Mouse (Mus musculus): ENCODE results near the gene 4921517D22Rik. TPM values are rescaled to one million over a fixed set of nuclear protein-coding genes. Genes with fewer than 3 reads are reported as not detected.

4921517D22Rik gene
- polyA plus RNA-seq, 1 experiment, result not detected

GRCm38 (mm10) chr13:59674215-59674614 is 19.7 kb downstream of the 4921517D22Rik start:
- no peaks in the 10 kb centered on the region for H3K36me3 ChIP-seq (ENCODE audit: control insufficient read depth, insufficient read depth, low read length)
- no peak overlapping the region; the same call in none of the 2 replicates for H3K4me3 ChIP-seq (ENCODE audit: extremely low read depth, insufficient read depth, insufficient read length)
- peaks cover 2% of the 10 kb centered on the region; the same call in 1 of the 2 replicates for H3K27me3 ChIP-seq (ENCODE audit: control insufficient read depth, insufficient read depth, low read length)
- H3K4me1 ChIP-seq (ENCODE audit: control insufficient read depth, insufficient read depth, insufficient read length), result peaks cover 3% of the 10 kb centered on the region
- no peak for DNase-seq (ENCODE audit: low read depth in 1 of 2, low spot score in 2 of 2)
- TF ChIP-seq CTCF (IDR thresholded peaks at IDR 0.05; ENCODE audit: extremely low read depth, insufficient read depth, insufficient read length, insufficient replicate concordance) (no peak), POLR2A (IDR thresholded peaks at IDR 0.05; ENCODE audit: low read depth, low read length) (no peak)
- H3K27ac ChIP-seq (ENCODE audit: insufficient read depth, low read length), result no peak overlapping the region
- WGBS, result 55% methylated on average over 3 of the region's 3 CpGs

- WGBS, result 91% methylated on average over 7 of the region's 7 CpGs
- TF ChIP-seq POLR2A (IDR thresholded peaks at IDR 0.05; ENCODE audit: low read depth, low read length), result no peak
- Histone ChIP-seq H3K4me1 (ENCODE audit: control insufficient read depth, insufficient read depth, insufficient read length) (peaks cover 3% of the 10 kb centered on the region), H3K4me3 (ENCODE audit: extremely low read depth, insufficient read depth, insufficient read length) (no peak overlapping the region), H3K27ac (ENCODE audit: insufficient read depth, low read length) (no peak overlapping the region), H3K27me3 (ENCODE audit: control insufficient read depth, insufficient read depth, low read length) (peaks cover 2% of the 10 kb centered on the region; the same call in 1 of the 2 replicates), H3K36me3 (ENCODE audit: control insufficient read depth, insufficient read depth, low read length) (no peaks in the 10 kb centered on the region)
- DNase-seq (ENCODE audit: low read depth in 1 of 2, low spot score in 2 of 2), result no peak
These were observed 20.3 kb downstream of the 4921517D22Rik start for GRCm38 (mm10) chr13:59673597-59673996.

GRCm38 (mm10) chr13:59672248-59672647 is 21.7 kb downstream of the 4921517D22Rik start:
- Histone ChIP-seq H3K4me3 (ENCODE audit: extremely low read depth, insufficient read depth, insufficient read length) (no peak overlapping the region), H3K27me3 (ENCODE audit: control insufficient read depth, insufficient read depth, low read length) (peaks cover 2% of the 10 kb centered on the region; the same call in 1 of the 2 replicates), H3K4me1 (ENCODE audit: control insufficient read depth, insufficient read depth, insufficient read length) (peaks cover 8% of the 10 kb centered on the region), H3K27ac (ENCODE audit: insufficient read depth, low read length) (peak overlapping the region; percentile 28; the same call in 1 of the 2 replicates), H3K36me3 (ENCODE audit: control insufficient read depth, insufficient read depth, low read length) (no peaks in the 10 kb centered on the region)
- TF ChIP-seq CTCF (IDR thresholded peaks at IDR 0.05; ENCODE audit: extremely low read depth, insufficient read depth, insufficient read length, insufficient replicate concordance) (no peak), POLR2A (IDR thresholded peaks at IDR 0.05; ENCODE audit: low read depth, low read length) (no peak)
- 16% methylated on average over 6 of the region's 6 CpGs for WGBS
- peak in 1 of 2 experiments; percentile 17 for DNase-seq (ENCODE audit: low read depth in 1 of 2, low spot score in 2 of 2)

- H3K4me1 ChIP-seq (ENCODE audit: control insufficient read depth, insufficient read depth, insufficient read length), result peaks cover 9% of the 10 kb centered on the region
- no peak for TF ChIP-seq POLR2A (IDR thresholded peaks at IDR 0.05; ENCODE audit: low read depth, low read length)
- TF ChIP-seq CTCF (IDR thresholded peaks at IDR 0.05; ENCODE audit: extremely low read depth, insufficient read depth, insufficient read length, insufficient replicate concordance), result no peak
- no peak for DNase-seq (ENCODE audit: low read depth in 1 of 2, low spot score in 2 of 2)
- H3K27ac ChIP-seq (ENCODE audit: insufficient read depth, low read length), result no peak overlapping the region
- no peaks in the 10 kb centered on the region for H3K36me3 ChIP-seq (ENCODE audit: control insufficient read depth, insufficient read depth, low read length)
- no peak overlapping the region for H3K4me3 ChIP-seq (ENCODE audit: extremely low read depth, insufficient read depth, insufficient read length)
- H3K27me3 ChIP-seq (ENCODE audit: control insufficient read depth, insufficient read depth, low read length), result peaks cover 2% of the 10 kb centered on the region; the same call in 1 of the 2 replicates
- WGBS, result 78% methylated on average over 2 of the region's 2 CpGs
These were observed 22.4 kb downstream of the 4921517D22Rik start for GRCm38 (mm10) chr13:59671521-59671920.

- Histone ChIP-seq H3K27me3 (ENCODE audit: control insufficient read depth, insufficient read depth, low read length) (no peaks in the 10 kb centered on the region), H3K4me1 (ENCODE audit: control insufficient read depth, insufficient read depth, insufficient read length) (peaks cover 12% of the 10 kb centered on the region; the same call in 1 of the 2 replicates), H3K36me3 (ENCODE audit: control insufficient read depth, insufficient read depth, low read length) (no peaks in the 10 kb centered on the region), H3K4me3 (ENCODE audit: extremely low read depth, insufficient read depth, insufficient read length) (no peak overlapping the region), H3K27ac (ENCODE audit: insufficient read depth, low read length) (no peak overlapping the region)
- no peak for TF ChIP-seq CTCF (IDR thresholded peaks at IDR 0.05; ENCODE audit: extremely low read depth, insufficient read depth, insufficient read length, insufficient replicate concordance)
- no peak for TF ChIP-seq POLR2A (IDR thresholded peaks at IDR 0.05; ENCODE audit: low read depth, low read length)
- WGBS, result 95% methylated on average over 10 of the region's 10 CpGs
- DNase-seq (ENCODE audit: low read depth in 1 of 2, low spot score in 2 of 2), result no peak
These were observed 24.0 kb downstream of the 4921517D22Rik start for GRCm38 (mm10) chr13:59669946-59670345.

GRCm38 (mm10) chr13:59668501-59669093 is 25.3 kb downstream of the 4921517D22Rik start:
- Histone ChIP-seq H3K4me1 (ENCODE audit: control insufficient read depth, insufficient read depth, insufficient read length) (peaks cover 12% of the 10 kb centered on the region; the same call in 1 of the 2 replicates), H3K4me3 (ENCODE audit: extremely low read depth, insufficient read depth, insufficient read length) (peak overlapping the region; percentile 3; the same call in 1 of the 2 replicates), H3K36me3 (ENCODE audit: control insufficient read depth, insufficient read depth, low read length) (peaks cover 3% of the 10 kb centered on the region; the same call in 1 of the 2 replicates), H3K27ac (ENCODE audit: insufficient read depth, low read length) (peak overlapping the region; percentile 75), H3K27me3 (ENCODE audit: control insufficient read depth, insufficient read depth, low read length) (no peaks in the 10 kb centered on the region)
- 8% methylated on average over 11 of the region's 11 CpGs for WGBS
- TF ChIP-seq POLR2A (IDR thresholded peaks at IDR 0.05; ENCODE audit: low read depth, low read length) (no peak), CTCF (IDR thresholded peaks at IDR 0.05; ENCODE audit: extremely low read depth, insufficient read depth, insufficient read length, insufficient replicate concordance) (no peak)
- DNase-seq (ENCODE audit: low read depth in 1 of 2, low spot score in 2 of 2), result peak in 1 of 2 experiments; percentile 51

GRCm38 (mm10) chr13:59667763-59668162 is 26.1 kb downstream of the 4921517D22Rik start:
- peaks cover 12% of the 10 kb centered on the region; the same call in 1 of the 2 replicates for H3K4me1 ChIP-seq (ENCODE audit: control insufficient read depth, insufficient read depth, insufficient read length)
- 88% methylated on average over 5 of the region's 5 CpGs for WGBS
- TF ChIP-seq CTCF (IDR thresholded peaks at IDR 0.05; ENCODE audit: extremely low read depth, insufficient read depth, insufficient read length, insufficient replicate concordance) (no peak), POLR2A (IDR thresholded peaks at IDR 0.05; ENCODE audit: low read depth, low read length) (no peak)
- H3K4me3 ChIP-seq (ENCODE audit: extremely low read depth, insufficient read depth, insufficient read length), result no peak overlapping the region
- DNase-seq (ENCODE audit: low read depth in 1 of 2, low spot score in 2 of 2), result no peak
- H3K27ac ChIP-seq (ENCODE audit: insufficient read depth, low read length), result no peak overlapping the region
- no peaks in the 10 kb centered on the region for H3K27me3 ChIP-seq (ENCODE audit: control insufficient read depth, insufficient read depth, low read length)
- H3K36me3 ChIP-seq (ENCODE audit: control insufficient read depth, insufficient read depth, low read length), result peaks cover 7% of the 10 kb centered on the region
